Mouse (Mus musculus): ENCODE measurements around the gene Olfr513.
A peak's percentile ranks its signal among the peaks of the same experiment; 100 is the strongest.

Olfr513 gene

GRCm38 (mm10) chr7:108750673-108751072 lies at the start of gene Olfr513:
Gene Olfr513, plus strand, starts transcription at chr7:108750973.
- no peak for DNase-seq (ENCODE audit: extremely low spot score, low read depth, low spot score)

DNA sequence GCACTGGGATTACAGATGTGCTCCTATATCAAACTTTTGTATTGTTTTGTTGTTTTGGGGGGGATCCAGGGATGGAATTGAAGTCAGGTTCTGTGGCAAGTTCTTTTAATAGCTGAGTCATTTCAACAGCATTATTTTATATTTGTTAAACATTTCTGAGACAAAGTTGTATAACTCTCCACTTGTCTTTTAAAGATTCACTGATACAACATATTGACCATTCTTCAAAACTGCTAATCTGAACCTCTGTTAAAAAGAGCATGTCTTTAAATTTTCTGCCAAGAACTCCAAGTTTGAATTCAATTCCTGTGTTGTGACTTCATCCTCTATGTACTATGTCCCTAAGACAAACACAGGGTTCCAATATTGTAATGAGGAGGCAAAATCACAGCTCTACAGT lies 37.8 kb upstream of the Olfr513 start, which contains the start of gene Olfr512:
Olfr512 (plus strand) TSS at position 301 of the 400 bp plus-strand sequence.
- no peak for DNase-seq (ENCODE audit: extremely low spot score, low read depth, low spot score)

DNA sequence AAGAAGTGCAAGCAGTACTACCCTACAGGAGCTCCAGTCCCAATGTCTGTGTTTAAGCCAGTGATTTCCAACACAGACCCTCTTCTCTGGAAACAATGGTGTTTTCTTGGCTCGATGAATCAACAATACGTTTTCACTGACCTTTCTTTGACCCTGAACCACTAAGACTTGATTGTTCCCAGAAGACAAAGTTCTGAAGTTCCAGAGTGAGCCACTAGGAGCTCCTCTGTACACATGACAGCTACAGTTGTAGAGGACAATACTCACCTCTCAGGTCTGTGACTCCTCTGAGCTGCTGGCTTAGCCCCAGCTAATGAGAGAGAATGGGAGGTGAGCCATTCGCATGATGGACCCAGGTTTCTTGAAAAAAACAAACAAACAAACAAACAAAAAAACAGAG lies 9.6 kb downstream of the Olfr513 start:
- DNase-seq (ENCODE audit: extremely low spot score, low read depth, low spot score), result no peak

GRCm38 (mm10) chr7:108797205-108797933 lies 46.6 kb downstream of the Olfr513 start:
- peak; percentile 98 for DNase-seq (ENCODE audit: extremely low spot score, low read depth, low spot score)
